Mouse (Mus musculus): ENCODE measurements around the gene Inf2. TPM values are rescaled to one million over a fixed set of nuclear protein-coding genes. Genes with fewer than 3 reads are reported as not detected.

Inf2 gene
- total RNA-seq, 2 experiments from 2014 or later = 53.3 to 62.6 TPM

DNA sequence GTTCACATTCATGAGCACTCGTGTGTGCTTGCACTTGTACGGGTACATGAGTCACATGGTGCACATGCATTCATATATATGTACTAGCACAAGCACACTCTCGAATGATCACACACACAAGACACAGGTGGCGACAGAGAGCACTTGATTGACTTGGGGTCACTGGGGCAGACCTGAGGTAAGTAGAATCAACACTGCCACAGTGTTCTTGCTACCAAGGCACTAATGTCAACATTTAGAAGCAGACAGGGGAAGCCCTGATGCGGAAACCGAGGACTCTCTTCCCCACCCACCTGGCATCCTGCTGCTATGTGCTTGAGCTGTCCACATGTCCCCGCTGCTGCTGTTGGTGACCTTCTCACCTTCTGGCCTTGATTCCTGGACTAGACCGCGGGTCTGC is 45.1 kb downstream of the Inf2 start:
- intact Hi-C loops (cut with DNase I) = no loop called here
- no peak for DNase-seq (ENCODE audit: extremely low spot score in 1 of 2, low spot score in 2 of 2)

DNA sequence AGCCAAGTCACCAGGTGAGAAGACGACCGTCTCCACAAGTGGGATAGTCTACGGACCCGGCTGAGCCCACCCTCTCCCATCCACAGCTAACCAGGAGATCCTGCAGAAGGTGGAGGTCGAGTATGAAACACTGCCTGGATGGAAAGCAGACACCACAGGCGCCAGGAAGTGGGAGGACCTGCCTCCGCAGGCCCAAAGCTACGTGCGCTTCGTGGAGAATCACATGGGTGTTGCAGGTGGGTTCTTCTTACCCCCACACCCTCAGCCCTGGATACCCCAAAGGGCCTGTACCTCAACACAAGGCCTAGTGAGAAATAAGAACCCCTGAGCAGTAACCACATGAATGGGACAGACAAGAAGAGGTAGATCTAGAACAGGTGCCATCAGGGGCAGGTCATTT is 50.9 kb downstream of the Inf2 start:
- intact Hi-C loops (cut with DNase I) = no loop called here
- DNase-seq (ENCODE audit: extremely low spot score in 1 of 2, low spot score in 2 of 2) = no peak

DNA sequence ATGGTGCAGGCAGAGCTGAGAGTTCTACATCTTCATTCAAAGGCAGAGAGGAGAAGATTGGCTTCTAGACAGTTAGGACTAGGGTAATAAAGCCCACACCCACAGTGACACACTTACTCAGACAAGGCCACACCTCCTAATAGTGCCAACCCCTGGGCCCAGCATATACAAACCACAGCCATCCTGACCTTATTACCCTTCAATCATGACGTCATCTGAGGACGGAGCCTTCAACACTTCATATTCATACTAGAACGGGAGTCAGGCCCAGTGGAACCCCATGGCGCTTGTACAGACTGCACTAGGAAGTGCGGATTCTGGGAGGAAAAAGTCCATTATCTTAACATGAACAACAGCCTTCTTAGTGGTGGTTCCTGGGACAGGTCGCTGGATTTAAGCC is 54.5 kb downstream of the Inf2 start:
- intact Hi-C loops (cut with DNase I) = no loop called here
- DNase-seq (ENCODE audit: extremely low spot score in 1 of 2, low spot score in 2 of 2) = no peak

DNA sequence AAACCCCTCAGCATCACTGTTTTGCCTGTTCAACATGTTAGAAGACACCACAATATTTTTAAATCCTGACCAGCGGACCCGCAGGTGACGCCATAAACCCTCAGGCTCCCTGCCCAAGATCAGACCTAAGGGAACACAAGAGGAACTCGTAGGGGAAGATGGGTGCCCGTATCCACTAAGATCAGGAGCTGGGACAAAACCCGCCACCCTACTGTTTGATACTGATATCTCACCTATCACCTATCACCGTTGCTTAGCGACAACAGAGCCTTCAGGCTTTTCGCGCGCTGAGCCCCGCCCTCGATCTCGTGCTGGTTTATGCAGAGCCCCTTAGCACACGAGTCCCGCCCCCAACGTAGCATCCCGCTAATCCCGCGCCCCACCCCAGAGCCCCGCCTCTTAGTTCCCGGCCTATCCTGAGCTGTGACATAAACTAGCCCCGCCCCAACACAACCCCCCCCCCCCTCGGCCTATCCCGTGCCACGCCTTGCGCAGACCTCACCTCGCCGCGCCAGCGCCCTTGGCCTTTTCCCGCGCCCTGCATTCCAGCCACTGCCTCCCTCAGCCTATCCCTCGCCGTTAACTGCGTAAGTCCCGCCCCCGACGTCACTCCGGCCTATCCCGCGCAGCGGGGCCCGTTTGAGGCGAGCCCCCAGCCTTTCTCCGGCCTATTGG is 55.7 kb downstream of the Inf2 start, which contains the start of gene Siva1:
TSS of gene Siva1 (plus strand) at position 500 of the 675 bp plus-strand sequence.
- intact Hi-C loops (cut with DNase I) = no loop called here

DNA sequence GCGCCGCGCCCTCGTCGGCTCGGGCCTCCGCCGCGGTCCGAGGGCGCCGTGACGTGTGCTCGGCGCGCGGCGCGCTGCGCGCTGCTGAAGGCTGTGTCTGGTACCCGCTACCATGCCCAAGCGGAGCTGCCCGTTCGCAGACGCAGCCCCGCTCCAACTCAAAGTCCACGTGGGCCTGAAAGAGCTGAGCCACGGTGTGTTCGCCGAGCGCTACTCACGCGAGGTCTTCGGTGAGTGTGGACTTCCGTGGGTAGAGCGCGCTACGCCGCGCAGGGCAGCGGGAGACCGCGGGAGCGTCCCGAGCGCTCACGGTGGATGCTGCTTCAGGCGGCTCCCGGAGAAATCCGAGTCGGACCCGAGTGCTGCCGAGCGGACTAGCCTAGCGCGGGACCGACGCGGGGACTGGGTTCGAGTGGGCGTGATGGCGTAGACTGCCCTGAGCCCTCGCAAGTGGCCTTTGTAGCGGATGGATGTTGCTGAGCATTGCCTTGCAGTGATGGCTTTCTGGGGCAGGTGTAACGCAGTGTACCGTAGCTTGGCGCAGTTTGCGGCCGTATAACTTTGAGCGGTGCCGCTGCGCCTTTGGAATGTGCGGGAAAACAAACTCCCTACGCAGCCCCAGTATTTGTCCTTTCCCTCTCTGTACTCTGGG is 56.4 kb downstream of the Inf2 start:
- intact Hi-C loops (cut with DNase I) = loop anchor here (5.0 kb wide), 1 partner anchor 37 kb away; no protein-coding TSS in a partner anchor
- DNase-seq (ENCODE audit: extremely low spot score in 1 of 2, low spot score in 2 of 2) = peak in 1 of 2 experiments; percentile 78

More for the DNA sequence above, 55.7 kb downstream of the Inf2 start, which contains the start of gene Siva1:
- DNase-seq (ENCODE audit: extremely low spot score in 1 of 2, low spot score in 2 of 2) = peak; percentile 95 to 100

DNA sequence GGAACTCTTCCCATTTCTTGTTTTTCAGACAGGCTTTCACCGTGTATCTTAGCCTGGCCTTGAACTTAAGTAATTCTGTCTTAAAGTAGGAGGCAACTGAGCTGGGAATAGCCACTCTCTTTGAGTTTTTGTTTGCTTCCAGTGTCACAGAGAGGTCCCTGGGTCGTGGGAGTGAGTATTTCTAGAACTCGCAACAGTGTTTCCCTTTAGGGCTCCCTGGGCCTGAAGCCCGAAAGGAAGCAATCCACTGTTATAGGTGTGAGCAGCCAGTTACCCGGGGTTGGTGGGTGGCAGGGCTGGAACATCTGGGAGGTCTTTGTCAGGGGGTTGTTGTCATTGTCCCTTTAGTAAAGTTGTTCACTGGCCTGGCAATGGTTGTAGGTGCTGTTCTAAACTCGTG is 57.6 kb downstream of the Inf2 start:
- no peak for DNase-seq (ENCODE audit: extremely low spot score in 1 of 2, low spot score in 2 of 2)
- intact Hi-C loops (cut with DNase I) = loop anchor here (5.0 kb wide), 1 partner anchor 36 kb away; no protein-coding TSS in a partner anchor

DNA sequence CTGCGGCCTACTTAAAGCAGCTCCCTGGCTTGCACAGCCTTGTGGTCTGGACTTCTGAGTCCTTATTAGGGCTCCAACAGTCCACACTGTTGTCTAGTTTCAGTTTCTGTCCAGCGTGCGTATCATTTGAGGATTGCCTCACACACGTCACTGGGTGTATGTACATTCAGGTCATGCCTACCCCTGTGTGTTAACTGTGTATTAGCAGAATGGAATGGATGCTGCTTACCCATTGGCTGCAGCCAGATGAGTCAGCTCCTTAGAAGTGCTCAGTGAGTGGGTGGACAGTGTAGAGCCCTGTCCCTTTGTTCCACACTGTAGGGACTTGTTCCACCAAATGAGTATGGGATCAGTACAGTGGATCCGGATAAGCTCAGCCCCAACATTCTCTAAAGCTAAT is 59.5 kb downstream of the Inf2 start:
- intact Hi-C loops (cut with DNase I) = loop anchor here (5.0 kb wide), 1 partner anchor 34 kb away; no protein-coding TSS in a partner anchor
- no peak for DNase-seq (ENCODE audit: extremely low spot score in 1 of 2, low spot score in 2 of 2)

DNA sequence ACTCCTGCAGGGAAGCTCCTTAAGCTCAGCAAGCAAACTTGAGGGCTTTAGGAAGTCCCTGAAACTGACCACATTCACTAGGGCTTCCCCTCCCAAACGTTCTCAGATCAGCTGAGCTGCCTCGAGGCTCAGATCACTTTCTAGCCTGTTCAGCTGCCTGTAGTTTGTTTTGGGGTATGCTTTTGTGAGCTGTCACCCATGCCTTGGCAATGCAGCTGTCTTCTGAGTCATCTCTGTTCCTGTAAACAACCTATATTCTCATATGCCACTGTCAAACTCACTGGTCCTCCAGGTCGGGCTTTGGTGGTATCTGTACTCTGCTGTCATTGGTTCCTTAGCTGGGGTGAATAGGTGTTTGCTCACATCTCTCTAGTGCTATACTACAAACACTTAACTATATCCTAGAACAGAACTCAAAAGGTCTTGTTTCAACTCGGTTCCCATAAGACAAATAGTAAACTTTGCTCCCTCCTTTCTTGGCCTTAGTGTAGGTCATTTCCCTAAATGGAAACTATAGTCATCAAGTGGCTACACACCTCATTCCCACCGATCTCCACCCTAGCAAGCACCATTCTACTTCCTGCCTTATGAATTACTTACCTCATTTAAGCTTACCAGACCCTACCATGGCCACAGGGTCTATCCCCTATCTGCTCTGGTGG is 63.3 kb downstream of the Inf2 start:
- DNase-seq (ENCODE audit: extremely low spot score in 1 of 2, low spot score in 2 of 2) = no peak
- intact Hi-C loops (cut with DNase I) = no loop called here

DNA sequence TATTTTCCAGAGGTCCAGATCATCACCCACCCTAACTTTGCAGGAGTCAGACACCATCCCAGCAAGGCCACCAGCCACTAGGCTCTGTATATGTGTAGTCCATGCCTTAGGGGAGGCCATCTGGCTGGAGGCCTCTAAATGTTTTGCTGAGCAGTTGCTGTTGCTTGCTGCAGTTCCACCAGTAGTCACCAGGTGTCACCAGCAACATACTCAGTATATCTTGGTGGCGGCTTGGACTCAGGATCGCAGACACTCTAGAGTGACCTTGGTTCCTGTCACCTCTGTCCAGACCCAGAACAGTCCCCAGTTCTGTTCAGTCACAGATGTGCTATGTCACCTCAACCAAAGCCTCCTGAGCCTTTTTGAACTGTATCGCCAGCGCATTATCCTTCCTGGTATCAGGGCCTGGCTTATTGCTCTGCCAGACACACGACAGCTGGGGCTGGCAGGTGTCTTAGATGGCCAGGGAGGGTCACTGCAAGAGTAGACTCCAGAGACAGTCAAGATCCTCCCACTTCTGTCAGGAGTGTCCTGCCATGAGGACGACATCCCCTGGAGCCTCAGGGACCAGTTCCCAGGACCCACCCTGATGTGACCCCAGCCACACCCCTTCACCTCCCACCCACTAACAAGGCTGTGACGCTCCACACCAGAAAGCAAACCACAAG is 64.7 kb downstream of the Inf2 start:
- intact Hi-C loops (cut with DNase I) = no loop called here
- peak; percentile 77 to 88 for DNase-seq (ENCODE audit: extremely low spot score in 1 of 2, low spot score in 2 of 2)

DNA sequence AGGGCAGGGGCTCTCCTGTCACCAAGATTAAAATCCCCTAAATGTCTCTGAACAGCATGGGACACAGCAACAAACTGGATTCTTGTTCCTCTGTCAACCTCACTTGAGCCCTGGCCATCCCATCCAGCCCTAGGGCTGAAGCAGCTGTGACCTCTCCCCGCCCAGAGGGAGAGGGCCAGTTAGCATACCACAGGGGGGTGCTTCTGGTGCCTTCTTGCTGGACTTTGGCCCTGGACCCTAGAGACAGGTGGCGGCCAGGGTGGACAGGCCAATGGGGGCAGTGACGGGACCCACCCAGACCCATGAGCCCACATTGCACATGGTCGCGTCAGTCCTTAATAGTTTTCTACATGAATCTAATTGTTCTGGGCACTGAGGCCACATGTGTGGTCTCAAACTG is 65.5 kb downstream of the Inf2 start:
- no peak for DNase-seq (ENCODE audit: extremely low spot score in 1 of 2, low spot score in 2 of 2)
- intact Hi-C loops (cut with DNase I) = no loop called here

DNA sequence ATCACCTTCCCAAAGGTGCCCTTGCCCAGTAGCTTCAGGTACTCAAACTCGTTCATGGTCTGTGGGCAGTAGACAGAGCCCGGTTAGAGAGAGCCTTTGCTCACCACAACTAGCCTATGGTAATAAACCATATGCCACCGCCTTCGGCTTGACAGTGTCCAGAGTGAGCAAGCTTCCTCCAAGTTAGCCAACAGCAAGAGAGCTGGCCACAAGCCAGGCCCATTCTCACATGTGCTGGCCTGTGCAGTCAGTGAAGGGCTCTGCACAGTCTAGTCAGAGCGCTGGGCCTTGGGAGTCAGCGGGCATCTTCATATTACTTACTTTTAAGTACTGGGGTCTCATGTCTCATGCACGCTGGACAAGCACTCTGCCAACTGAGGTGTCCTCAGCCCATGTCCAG is 70.0 kb downstream of the Inf2 start:
- DNase-seq (ENCODE audit: extremely low spot score in 1 of 2, low spot score in 2 of 2) = no peak
- intact Hi-C loops (cut with DNase I) = loop anchor here (5.0 kb wide), 1 partner anchor 49 kb away; no protein-coding TSS in a partner anchor

DNA sequence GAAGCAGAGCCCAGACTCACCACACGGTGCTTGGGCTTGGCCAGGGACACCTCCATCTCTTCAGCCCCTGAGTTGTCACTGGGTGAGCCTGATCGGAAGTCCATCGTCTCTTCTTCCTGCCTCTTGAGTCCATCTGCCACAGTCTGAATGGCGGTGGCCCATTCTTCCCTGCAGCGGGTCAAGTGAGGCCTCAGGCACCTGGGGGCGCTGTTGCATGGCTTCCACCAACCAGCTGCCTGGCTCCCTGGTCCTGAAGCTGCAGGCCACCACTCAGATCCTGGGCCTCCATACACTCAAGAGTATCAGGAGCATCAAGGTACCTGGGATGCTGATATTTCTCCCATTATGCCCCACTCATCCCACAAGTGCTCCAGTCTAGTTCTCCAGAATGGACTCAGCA is 70.5 kb downstream of the Inf2 start:
- peak in 1 of 2 experiments; percentile 84 for DNase-seq (ENCODE audit: extremely low spot score in 1 of 2, low spot score in 2 of 2)
- intact Hi-C loops (cut with DNase I) = loop anchor here (5.0 kb wide), 1 partner anchor 48 kb away; no protein-coding TSS in a partner anchor

DNA sequence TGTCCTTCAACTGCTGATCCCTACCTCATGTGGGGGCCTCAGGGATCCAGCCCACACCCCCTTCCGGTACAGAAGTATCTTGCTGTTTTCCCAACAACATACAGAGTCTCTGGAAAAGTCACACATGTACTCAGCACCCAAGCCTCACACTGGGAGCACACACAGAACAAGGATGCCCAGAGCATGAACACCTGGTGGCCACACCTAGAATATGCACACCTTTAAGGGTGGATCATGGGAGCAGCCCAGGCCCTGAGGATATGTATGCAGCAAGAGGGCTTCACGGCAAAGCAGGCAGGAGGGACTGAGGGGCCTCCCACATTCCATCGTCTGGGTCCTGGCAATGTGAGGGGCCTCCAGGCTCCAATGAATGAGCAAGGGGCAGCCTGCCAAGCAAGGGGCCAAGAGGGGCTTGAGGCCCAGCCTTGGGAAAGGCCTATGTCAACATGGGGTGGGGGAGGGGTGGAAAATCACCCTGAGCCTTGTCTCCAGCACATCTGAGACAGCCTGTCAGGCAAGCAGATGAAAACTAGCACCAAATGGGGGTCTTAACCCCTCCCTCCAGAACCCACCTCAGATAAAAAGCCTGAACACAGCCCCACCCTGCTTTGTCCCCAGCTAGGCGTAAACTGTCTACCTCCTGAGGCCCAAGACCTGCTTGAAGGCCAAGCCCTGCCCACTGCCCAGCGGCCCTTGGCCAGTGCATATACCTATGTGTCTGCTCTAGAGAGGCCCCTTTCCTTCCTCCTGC is 72.2 kb downstream of the Inf2 start:
- peak in 1 of 2 experiments; percentile 66 for DNase-seq (ENCODE audit: extremely low spot score in 1 of 2, low spot score in 2 of 2)

DNA sequence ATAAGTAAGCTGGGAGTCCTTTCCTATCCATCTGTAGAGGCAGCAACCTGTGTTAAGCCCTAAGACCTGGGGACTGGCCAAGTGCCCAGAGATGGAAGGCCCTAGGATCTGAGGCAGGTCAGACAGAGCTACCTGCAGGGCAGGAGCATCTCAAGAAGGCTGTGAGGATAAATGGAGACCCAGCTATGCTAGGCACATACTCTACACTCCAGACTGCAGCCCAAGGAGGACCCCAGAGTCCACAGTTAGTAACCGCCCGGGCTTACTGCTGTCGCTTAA is 72.7 kb downstream of the Inf2 start:
- intact Hi-C loops (cut with DNase I) = no loop called here
- DNase-seq (ENCODE audit: extremely low spot score in 1 of 2, low spot score in 2 of 2) = no peak

More for the DNA sequence above, 72.2 kb downstream of the Inf2 start:
- intact Hi-C loops (cut with DNase I) = no loop called here

DNA sequence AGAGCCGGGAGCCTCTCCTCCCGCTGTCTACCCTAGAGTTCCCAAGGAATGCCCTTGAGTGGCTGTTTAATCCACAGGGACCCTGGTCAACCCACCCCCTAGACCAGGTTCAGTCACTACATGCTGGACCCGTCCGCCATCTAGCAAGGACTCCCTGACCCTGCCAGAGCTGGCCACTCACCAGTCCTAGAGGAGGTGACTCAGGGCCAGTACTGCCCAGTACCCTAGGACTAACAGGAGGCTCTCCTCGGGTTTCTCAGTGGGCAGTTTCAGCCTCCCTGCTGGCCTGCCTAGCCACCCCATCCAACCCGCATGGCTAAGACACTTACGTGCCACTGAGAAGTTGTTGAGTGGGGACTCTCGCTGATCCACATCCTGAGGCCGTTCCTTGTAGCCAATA is 73.3 kb downstream of the Inf2 start:
- intact Hi-C loops (cut with DNase I) = no loop called here
- no peak for DNase-seq (ENCODE audit: extremely low spot score in 1 of 2, low spot score in 2 of 2)

DNA sequence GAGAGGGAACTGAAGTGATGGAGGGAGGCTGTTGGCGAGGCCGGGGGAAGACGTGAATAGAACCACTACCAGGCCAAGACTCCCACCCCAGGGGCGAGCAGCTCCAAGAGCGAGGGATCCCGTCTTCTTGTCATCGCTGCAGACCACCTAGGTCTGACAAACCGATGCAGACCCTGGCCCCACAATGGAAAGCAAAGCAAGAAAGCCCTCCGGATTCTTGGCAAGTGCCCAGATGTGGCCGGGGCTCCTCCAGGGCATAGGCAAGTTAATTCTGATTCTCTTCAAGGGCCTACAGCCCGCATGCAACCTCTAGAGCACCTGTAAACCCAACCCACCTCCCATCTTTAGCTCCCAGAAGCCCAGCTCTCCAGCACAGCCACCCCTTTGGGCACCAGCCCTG is 74.7 kb downstream of the Inf2 start:
- no peak for DNase-seq (ENCODE audit: extremely low spot score in 1 of 2, low spot score in 2 of 2)
- intact Hi-C loops (cut with DNase I) = no loop called here

DNA sequence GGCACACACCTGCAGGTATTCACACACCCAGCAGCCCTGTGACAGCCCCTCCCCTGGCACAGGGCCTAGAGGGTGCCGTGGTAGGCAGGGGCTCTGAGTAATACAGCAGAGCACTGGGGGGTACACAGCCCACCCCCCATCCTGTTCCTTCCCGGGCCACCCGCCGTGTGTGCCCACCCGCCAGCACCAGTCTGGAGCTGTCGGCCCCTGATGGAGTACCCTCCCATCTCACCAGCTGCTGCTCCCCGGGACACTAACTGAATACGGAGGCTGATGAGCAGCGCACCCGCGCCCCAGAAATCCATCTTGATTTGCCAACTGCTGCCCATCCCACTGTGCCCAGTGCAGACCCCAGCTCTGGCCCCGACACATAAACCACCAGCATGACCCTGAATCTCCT is 75.1 kb downstream of the Inf2 start:
- intact Hi-C loops (cut with DNase I) = no loop called here
- DNase-seq (ENCODE audit: extremely low spot score in 1 of 2, low spot score in 2 of 2) = no peak

DNA sequence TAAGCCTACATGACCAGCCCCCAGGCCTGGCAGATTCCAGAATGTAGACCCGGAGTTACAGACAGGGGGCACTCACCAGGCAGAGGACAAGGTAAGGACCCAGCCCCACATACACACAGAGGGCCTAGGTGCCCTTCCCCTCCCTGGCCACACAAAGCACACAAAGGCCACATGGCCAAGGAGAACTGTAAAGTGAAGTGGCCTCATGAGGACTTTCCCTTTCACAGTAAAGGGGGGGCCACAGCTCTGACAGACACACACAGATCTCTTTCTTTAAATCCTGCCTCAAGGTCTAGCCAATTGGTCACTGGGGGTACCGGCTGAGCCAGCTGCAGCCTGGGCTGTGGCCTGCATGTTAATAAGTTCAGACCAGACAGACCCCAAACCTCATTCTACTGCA is 75.5 kb downstream of the Inf2 start:
- intact Hi-C loops (cut with DNase I) = no loop called here

DNA sequence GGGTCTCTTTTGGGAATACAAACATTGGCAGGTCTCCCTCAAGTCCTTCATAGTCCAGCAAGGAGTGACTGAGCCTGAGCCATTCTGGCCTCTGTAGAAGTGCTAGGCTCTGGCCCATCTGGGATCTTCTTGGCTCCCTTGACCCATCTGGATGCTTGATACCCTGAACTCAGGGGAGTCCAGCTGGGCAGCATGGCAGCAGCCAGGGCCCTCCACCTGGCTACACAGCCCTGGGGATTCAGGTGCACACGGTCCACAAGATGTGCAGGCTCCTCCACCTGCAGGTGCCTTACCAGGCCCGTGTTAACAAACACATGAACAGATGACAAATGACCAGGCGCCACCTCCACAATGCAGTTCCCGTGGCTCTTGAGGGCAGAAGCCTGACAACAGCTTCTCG is 76.1 kb downstream of the Inf2 start:
- DNase-seq (ENCODE audit: extremely low spot score in 1 of 2, low spot score in 2 of 2) = no peak
- intact Hi-C loops (cut with DNase I) = no loop called here

More for the DNA sequence above, 75.5 kb downstream of the Inf2 start:
- DNase-seq (ENCODE audit: extremely low spot score in 1 of 2, low spot score in 2 of 2) = no peak
